Mouse (Mus musculus) lung, embryonic 15.5 days (tissue): ENCODE results near the gene Zbtb38. TPM values are rescaled to one million over a fixed set of nuclear protein-coding genes. Genes with fewer than 3 reads are reported as not detected.
"Not testable (repeated sequence)": the region's sequence is repeated elsewhere in the genome, so short reads cannot be mapped to it uniquely, and the experiment has no call there.

ENCODE experiments used
- ATAC-seq: fragments of 200-750 bp; cut with Nextera tagmentation; 2 replicates; pipeline ENCODE4 v1.8.0; 2017; ENCODE audit warnings: moderate number of reproducible peaks, borderline replicate concordance; ENCODE audit not compliant: low FRiP score, low TSS enrichment; ENCODE audit errors: extremely low read depth
- H3K27ac ChIP-seq: fragments of 300-500 bp; sonication (generic); 2 replicates; pipeline ENCODE4 v1.5.1; 2015; ENCODE audit warnings: moderate library complexity, mild to moderate bottlenecking, inconsistent platforms
- H3K27me3 ChIP-seq: fragments of 300-500 bp; sonication (generic); 2 replicates; pipeline ENCODE4 v1.6.1; 2015; ENCODE audit warnings: inconsistent platforms
- H3K36me3 ChIP-seq: fragments of 300-500 bp; sonication (generic); 2 replicates; pipeline ENCODE4 v1.6.1; 2015; ENCODE audit warnings: inconsistent platforms
- H3K4me1 ChIP-seq: fragments of 300-500 bp; sonication (generic); 2 replicates; pipeline ENCODE4 v1.6.1; 2015; ENCODE audit warnings: inconsistent platforms
- H3K4me2 ChIP-seq: fragments of 300-500 bp; sonication (generic); 2 replicates; pipeline ENCODE4 v1.6.1; 2015; ENCODE audit warnings: inconsistent platforms, mild to moderate bottlenecking, moderate library complexity
- H3K4me3 ChIP-seq: fragments of 300-500 bp; sonication (generic); 2 replicates; pipeline ENCODE4 v1.5.1; 2015; ENCODE audit warnings: mild to moderate bottlenecking, inconsistent platforms
- H3K9ac ChIP-seq: fragments of 300-500 bp; sonication (generic); 2 replicates; pipeline ENCODE4 v1.6.1; 2015; ENCODE audit warnings: inconsistent platforms
- H3K9me3 ChIP-seq: fragments of 300-500 bp; sonication (generic); 2 replicates; pipeline ENCODE4 v1.6.1; 2016; ENCODE audit warnings: inconsistent platforms
- WGBS: fragments of 180-500 bp; shearing (Covaris S2); methylation state at CpG from one replicate; pipeline ENCODE4 v1.1.7; 2015; 5-methylcytosine and 5-hydroxymethylcytosine counted together
- polyA plus RNA-seq: library from polyadenylated mRNA; unstranded; fragments of >200 nt; fragmentation: Nextera tagmentation; extraction: Ambion mirVana; gene quantifications from 2 replicates; pipeline ENCODE4 v1.2.1, GENCODE M21; 2015

Zbtb38 gene
- polyA plus RNA-seq, 1 experiment from 2014 or later: 26.4 TPM

- WGBS: 47% methylated on average over 5 of the region's 5 CpGs
- H3K36me3 ChIP-seq: no peaks in the 10 kb centered on the region
- ATAC-seq: no peak
Observed at GRCm38 (mm10) chr9:96668628-96669027, 84.0 kb downstream of the Zbtb38 start.

GRCm38 (mm10) chr9:96660510-96661244 is 92.0 kb downstream of the Zbtb38 start:
- Histone ChIP-seq H3K36me3 (no peaks in the 10 kb centered on the region), H3K9me3 (no peaks in the 10 kb centered on the region), H3K9ac (no peak overlapping the region), H3K27me3 (no peaks in the 10 kb centered on the region), H3K4me2 (no peak overlapping the region), H3K27ac (no peak overlapping the region), H3K4me3 (no peak overlapping the region), H3K4me1 (0 out of 2 replicates have a peak, but pooled peaks cover 3% of the 10 kb centered on the region)
- 62% methylated on average over 10 of the region's 10 CpGs for WGBS
- ATAC-seq: no peak

More at GRCm38 (mm10) chr9:96668628-96669027, 84.0 kb downstream of the Zbtb38 start:
- H3K27ac ChIP-seq: no peak overlapping the region
- no peak overlapping the region for H3K4me3 ChIP-seq
- H3K9ac ChIP-seq: no peak overlapping the region
- H3K4me1 ChIP-seq: no peaks in the 10 kb centered on the region
- H3K9me3 ChIP-seq: no peaks in the 10 kb centered on the region
- no peak overlapping the region for H3K4me2 ChIP-seq
- no peaks in the 10 kb centered on the region for H3K27me3 ChIP-seq

- WGBS: 41% methylated on average over 2 of the region's 2 CpGs
- Histone ChIP-seq H3K4me2 (no peak overlapping the region), H3K4me1 (0 out of 2 replicates have a peak, but pooled peaks cover 3% of the 10 kb centered on the region), H3K9ac (no peak overlapping the region), H3K4me3 (no peak overlapping the region), H3K27me3 (no peaks in the 10 kb centered on the region), H3K9me3 (no peaks in the 10 kb centered on the region), H3K27ac (no peak overlapping the region), H3K36me3 (no peaks in the 10 kb centered on the region)
- no peak for ATAC-seq
Observed at GRCm38 (mm10) chr9:96659801-96660200, 92.8 kb downstream of the Zbtb38 start.

- 61% methylated on average over 4 of the region's 4 CpGs for WGBS
- Histone ChIP-seq H3K36me3 (no peaks in the 10 kb centered on the region), H3K4me1 (no peaks in the 10 kb centered on the region), H3K4me3 (no peak overlapping the region), H3K27me3 (no peaks in the 10 kb centered on the region), H3K27ac (no peak overlapping the region), H3K4me2 (no peak overlapping the region), H3K9ac (no peak overlapping the region), H3K9me3 (no peaks in the 10 kb centered on the region)
- no peak for ATAC-seq
Observed at GRCm38 (mm10) chr9:96653538-96653937, 99.1 kb downstream of the Zbtb38 start.

GRCm38 (mm10) chr9:96652763-96653162 is 99.9 kb downstream of the Zbtb38 start:
- H3K27me3 ChIP-seq: no peaks in the 10 kb centered on the region
- WGBS: 57% methylated on average over 6 of the region's 6 CpGs
- H3K9me3 ChIP-seq: no peaks in the 10 kb centered on the region
- H3K4me2 ChIP-seq: no peak overlapping the region
- no peak overlapping the region for H3K9ac ChIP-seq
- H3K36me3 ChIP-seq: no peaks in the 10 kb centered on the region
- H3K27ac ChIP-seq: no peak overlapping the region
- ATAC-seq: no peak
- no peak overlapping the region for H3K4me3 ChIP-seq
- no peaks in the 10 kb centered on the region for H3K4me1 ChIP-seq

GRCm38 (mm10) chr9:96650807-96651206 is 101.8 kb downstream of the Zbtb38 start:
- no peak overlapping the region for H3K27ac ChIP-seq
- WGBS: 56% methylated on average over 7 of the region's 7 CpGs
- no peaks in the 10 kb centered on the region for H3K4me1 ChIP-seq
- H3K4me2 ChIP-seq: no peak overlapping the region
- no peak for ATAC-seq
- no peaks in the 10 kb centered on the region for H3K9me3 ChIP-seq
- no peaks in the 10 kb centered on the region for H3K27me3 ChIP-seq
- no peak overlapping the region for H3K4me3 ChIP-seq
- no peak overlapping the region for H3K9ac ChIP-seq
- H3K36me3 ChIP-seq: no peaks in the 10 kb centered on the region

GRCm38 (mm10) chr9:96649924-96650323 is 102.7 kb downstream of the Zbtb38 start:
- H3K4me1 ChIP-seq: no peaks in the 10 kb centered on the region
- H3K36me3 ChIP-seq: no peaks in the 10 kb centered on the region
- ATAC-seq: no peak
- H3K4me2 ChIP-seq: no peak overlapping the region
- no peak overlapping the region for H3K4me3 ChIP-seq
- H3K27me3 ChIP-seq: no peaks in the 10 kb centered on the region
- H3K9ac ChIP-seq: no peak overlapping the region
- no peak overlapping the region for H3K27ac ChIP-seq
- WGBS: 49% methylated on average over 9 of the region's 9 CpGs
- H3K9me3 ChIP-seq: no peaks in the 10 kb centered on the region

- WGBS: 90% methylated on average over 4 of the region's 4 CpGs
- Histone ChIP-seq H3K4me3 (no peak overlapping the region), H3K4me2 (no peak overlapping the region), H3K9me3 (no peaks in the 10 kb centered on the region), H3K36me3 (no peaks in the 10 kb centered on the region), H3K27ac (no peak overlapping the region), H3K9ac (no peak overlapping the region), H3K4me1 (no peaks in the 10 kb centered on the region), H3K27me3 (no peaks in the 10 kb centered on the region)
- no peak for ATAC-seq
Observed at GRCm38 (mm10) chr9:96649362-96649761, 103.3 kb downstream of the Zbtb38 start.

GRCm38 (mm10) chr9:96646668-96647295 is 105.8 kb downstream of the Zbtb38 start:
- no peak overlapping the region for H3K4me3 ChIP-seq
- WGBS: 53% methylated on average over 2 of the region's 2 CpGs
- ATAC-seq: no peak
- no peaks in the 10 kb centered on the region for H3K27me3 ChIP-seq
- no peaks in the 10 kb centered on the region for H3K9me3 ChIP-seq
- H3K4me1 ChIP-seq: no peaks in the 10 kb centered on the region
- no peak overlapping the region for H3K4me2 ChIP-seq
- no peak overlapping the region for H3K9ac ChIP-seq
- no peaks in the 10 kb centered on the region for H3K36me3 ChIP-seq
- no peak overlapping the region for H3K27ac ChIP-seq

- H3K4me1 ChIP-seq: no peaks in the 10 kb centered on the region
- no peak overlapping the region for H3K27ac ChIP-seq
- no peak overlapping the region for H3K4me2 ChIP-seq
- no peak overlapping the region for H3K9ac ChIP-seq
- no peak for ATAC-seq
- H3K36me3 ChIP-seq: no peaks in the 10 kb centered on the region
- WGBS: 77% methylated on average over 2 of the region's 2 CpGs
- no peaks in the 10 kb centered on the region for H3K27me3 ChIP-seq
- H3K9me3 ChIP-seq: no peaks in the 10 kb centered on the region
- no peak overlapping the region for H3K4me3 ChIP-seq
Observed at GRCm38 (mm10) chr9:96644840-96645239, 107.8 kb downstream of the Zbtb38 start.

- not testable (repeated sequence) for H3K27ac ChIP-seq, H3K27me3 ChIP-seq, H3K9me3 ChIP-seq, ATAC-seq, H3K4me3 ChIP-seq, H3K9ac ChIP-seq, H3K4me2 ChIP-seq, H3K4me1 ChIP-seq, H3K36me3 ChIP-seq
- 83% methylated on average over 3 of the region's 3 CpGs for WGBS
Observed at GRCm38 (mm10) chr9:96644002-96644401, 108.6 kb downstream of the Zbtb38 start.

- Histone ChIP-seq H3K4me1 (no peaks in the 10 kb centered on the region), H3K9ac (no peak overlapping the region), H3K4me3 (no peak overlapping the region), H3K36me3 (no peaks in the 10 kb centered on the region), H3K27ac (no peak overlapping the region), H3K4me2 (no peak overlapping the region), H3K9me3 (no peaks in the 10 kb centered on the region), H3K27me3 (no peaks in the 10 kb centered on the region)
- WGBS: 83% methylated on average over 7 of the region's 7 CpGs
- ATAC-seq: no peak
Observed at GRCm38 (mm10) chr9:96639451-96639850, 113.2 kb downstream of the Zbtb38 start.
